Mouse (Mus musculus) midbrain, embryonic 11.5 days (tissue): ENCODE results near the gene Meis2. TPM values are rescaled to one million over a fixed set of nuclear protein-coding genes. Genes with fewer than 3 reads are reported as not detected.

Experiments used
- ATAC-seq: fragments of 200-750 bp; cut with Nextera tagmentation; 2 replicates; pipeline ENCODE4 v1.8.0; 2017; ENCODE audit warnings: moderate TSS enrichment, moderate library complexity; ENCODE audit not compliant: low FRiP score
- DNase-seq: peaks from one replicate; pipeline ENCODE4 v3.0.0; 2015; ENCODE audit warnings: low spot score; ENCODE audit errors: missing footprints
- H3K27ac ChIP-seq: fragments of 300-500 bp; sonication (generic); 2 replicates; pipeline ENCODE4 v1.5.1; 2014; ENCODE audit warnings: low read depth, low read length
- H3K27me3 ChIP-seq: fragments of 300-500 bp; sonication (generic); 2 replicates; pipeline ENCODE4 v1.6.1; 2014; ENCODE audit warnings: mild to moderate bottlenecking, low read length, moderate library complexity, mixed read lengths; ENCODE audit not compliant: control insufficient read depth, insufficient read depth
- H3K36me3 ChIP-seq: fragments of 300-500 bp; sonication (generic); 2 replicates; pipeline ENCODE4 v1.6.1; 2014; ENCODE audit warnings: mild to moderate bottlenecking, low read length, moderate library complexity, mixed read lengths; ENCODE audit not compliant: control insufficient read depth, insufficient read depth
- H3K4me1 ChIP-seq: fragments of 300-500 bp; sonication (generic); 2 replicates; pipeline ENCODE4 v1.6.1; 2014; ENCODE audit warnings: low read length; ENCODE audit not compliant: control insufficient read depth, insufficient read depth
- H3K4me2 ChIP-seq: fragments of 300-500 bp; sonication (generic); 2 replicates; pipeline ENCODE4 v1.6.1; 2014; ENCODE audit warnings: mild to moderate bottlenecking, moderate library complexity
- H3K4me3 ChIP-seq: fragments of 300-500 bp; sonication (generic); 2 replicates; pipeline ENCODE4 v1.5.1; 2014; ENCODE audit warnings: low read depth, low read length
- H3K9ac ChIP-seq: fragments of 300-500 bp; sonication (generic); 2 replicates; pipeline ENCODE4 v1.6.1; 2014; ENCODE audit warnings: low read length
- H3K9me3 ChIP-seq: fragments of 300-500 bp; sonication (generic); 2 replicates; pipeline ENCODE4 v1.6.1; 2016; ENCODE audit warnings: low read length; ENCODE audit not compliant: control insufficient read depth
- WGBS: fragments of 180-500 bp; shearing (Covaris S2); extraction: QIAGEN DNeasy Blood & Tissue Kit; methylation state at CpG from one replicate; pipeline ENCODE4 v1.1.7; 2014; 5-methylcytosine and 5-hydroxymethylcytosine counted together
- polyA plus RNA-seq: library from polyadenylated mRNA; unstranded; fragments of >200 nt; fragmentation: Nextera tagmentation; extraction: Ambion mirVana; gene quantifications from 2 replicates; pipeline ENCODE4 v1.2.1, GENCODE M21; 2014

Meis2 gene
- 52.2 and 56.5 TPM in 2 replicates for polyA plus RNA-seq

- Histone ChIP-seq H3K27ac (peak within 1 kb of the TSS; percentile 91), H3K4me1 (peaks cover 12% of the 10 kb centered on the region), H3K27me3 (peaks cover 10% of the 10 kb centered on the region; the same call in 1 of the 2 replicates), H3K4me2 (peak within 1 kb of the TSS; percentile 81), H3K4me3 (peak within 1 kb of the TSS; percentile 81), H3K36me3 (no peaks in the 10 kb centered on the region), H3K9ac (peak within 1 kb of the TSS; percentile 96), H3K9me3 (no peaks in the 10 kb centered on the region)
- peak; percentile 98 for DNase-seq
- ATAC-seq = peak; percentile 79
- WGBS = under 1% methylated on average over 28 of the region's 37 CpGs
Observed at GRCm38 (mm10) chr2:116065570-116066005, at the start of gene Meis2. Gene Meis2 (minus strand): TSS chr2:116065839.

- no peaks in the 10 kb centered on the region for H3K36me3 ChIP-seq
- peaks cover 4% of the 10 kb centered on the region; the same call in 1 of the 2 replicates for H3K4me1 ChIP-seq
- no peak overlapping the region for H3K27ac ChIP-seq
- 72% methylated on average over 4 of the region's 4 CpGs for WGBS
- no peak overlapping the region for H3K9ac ChIP-seq
- DNase-seq (no peak), ATAC-seq (no peak)
- H3K27me3 ChIP-seq = no peaks in the 10 kb centered on the region
- no peaks in the 10 kb centered on the region for H3K9me3 ChIP-seq
- H3K4me2 ChIP-seq = no peak overlapping the region
- H3K4me3 ChIP-seq = no peak overlapping the region
Observed at GRCm38 (mm10) chr2:116106194-116106593, 40.6 kb upstream of the Meis2 start.

- H3K4me3 ChIP-seq = no peak overlapping the region
- WGBS = 66% methylated on average over 3 of the region's 3 CpGs
- no peaks in the 10 kb centered on the region for H3K36me3 ChIP-seq
- no peak overlapping the region for H3K4me2 ChIP-seq
- H3K4me1 ChIP-seq = peaks cover 4% of the 10 kb centered on the region; the same call in 1 of the 2 replicates
- ATAC-seq (no peak), DNase-seq (no peak)
- H3K27me3 ChIP-seq = no peaks in the 10 kb centered on the region
- H3K9ac ChIP-seq = no peak overlapping the region
- H3K27ac ChIP-seq = no peak overlapping the region
- H3K9me3 ChIP-seq = no peaks in the 10 kb centered on the region
Observed at GRCm38 (mm10) chr2:116105179-116105578, 39.5 kb upstream of the Meis2 start.

- H3K27ac ChIP-seq = no peak overlapping the region
- H3K4me1 ChIP-seq = peaks cover 4% of the 10 kb centered on the region; the same call in 1 of the 2 replicates
- peak; percentile 96 for ATAC-seq
- no peaks in the 10 kb centered on the region for H3K9me3 ChIP-seq
- no peaks in the 10 kb centered on the region for H3K36me3 ChIP-seq
- peak; percentile 86 for DNase-seq
- peak overlapping the region; percentile 30 for H3K9ac ChIP-seq
- no peaks in the 10 kb centered on the region for H3K27me3 ChIP-seq
- H3K4me2 ChIP-seq = no peak overlapping the region
- 20% methylated on average over 5 of the region's 5 CpGs for WGBS
- H3K4me3 ChIP-seq = no peak overlapping the region
Observed at GRCm38 (mm10) chr2:116103411-116103996, 37.9 kb upstream of the Meis2 start.

- Histone ChIP-seq H3K36me3 (no peaks in the 10 kb centered on the region), H3K27me3 (no peaks in the 10 kb centered on the region), H3K27ac (no peak overlapping the region), H3K4me3 (no peak overlapping the region), H3K9ac (no peak overlapping the region), H3K9me3 (no peaks in the 10 kb centered on the region), H3K4me2 (no peak overlapping the region), H3K4me1 (peaks cover 4% of the 10 kb centered on the region; the same call in 1 of the 2 replicates)
- peak; percentile 88 for DNase-seq
- no peak for ATAC-seq
Observed at GRCm38 (mm10) chr2:116101221-116101620, 35.6 kb upstream of the Meis2 start.

GRCm38 (mm10) chr2:116080961-116081360 lies 15.3 kb upstream of the Meis2 start:
- Histone ChIP-seq H3K27ac (no peak overlapping the region), H3K36me3 (no peaks in the 10 kb centered on the region), H3K4me1 (no peaks in the 10 kb centered on the region), H3K9ac (no peak overlapping the region), H3K4me3 (no peak overlapping the region), H3K9me3 (no peaks in the 10 kb centered on the region; the same call in 1 of the 2 replicates), H3K27me3 (0 out of 2 replicates have a peak, but pooled peaks cover 4% of the 10 kb centered on the region), H3K4me2 (no peak overlapping the region)
- WGBS = 80% methylated on average over 2 of the region's 2 CpGs
- DNase-seq (no peak), ATAC-seq (no peak)

- no peaks in the 10 kb centered on the region for H3K36me3 ChIP-seq
- H3K4me1 ChIP-seq = peaks cover 5% of the 10 kb centered on the region; the same call in 1 of the 2 replicates
- H3K4me2 ChIP-seq = no peak overlapping the region
- no peak overlapping the region for H3K27ac ChIP-seq
- H3K27me3 ChIP-seq = peaks cover 11% of the 10 kb centered on the region
- H3K9me3 ChIP-seq = no peaks in the 10 kb centered on the region; the same call in 1 of the 2 replicates
- no peak overlapping the region for H3K4me3 ChIP-seq
- no peak for ATAC-seq
- no peak overlapping the region for H3K9ac ChIP-seq
- 85% methylated on average over 2 of the region's 2 CpGs for WGBS
- DNase-seq = no peak
Observed at GRCm38 (mm10) chr2:116078841-116079240, 13.2 kb upstream of the Meis2 start.

GRCm38 (mm10) chr2:116077716-116078115 lies 12.1 kb upstream of the Meis2 start:
- H3K27ac ChIP-seq = no peak overlapping the region
- H3K9ac ChIP-seq = no peak overlapping the region
- no peak for ATAC-seq
- WGBS = 74% methylated on average over 3 of the region's 3 CpGs
- peaks cover 20% of the 10 kb centered on the region for H3K27me3 ChIP-seq
- H3K4me3 ChIP-seq = no peak overlapping the region
- H3K36me3 ChIP-seq = no peaks in the 10 kb centered on the region
- no peaks in the 10 kb centered on the region; the same call in 1 of the 2 replicates for H3K9me3 ChIP-seq
- no peak overlapping the region for H3K4me2 ChIP-seq
- H3K4me1 ChIP-seq = peaks cover 5% of the 10 kb centered on the region; the same call in 1 of the 2 replicates
- DNase-seq = no peak

GRCm38 (mm10) chr2:116076752-116077480 lies 11.3 kb upstream of the Meis2 start:
- H3K27me3 ChIP-seq = peaks cover 28% of the 10 kb centered on the region

More at GRCm38 (mm10) chr2:116076752-116077480, 11.3 kb upstream of the Meis2 start:
- H3K36me3 ChIP-seq = no peaks in the 10 kb centered on the region
- DNase-seq = peak; percentile 81
- no peak for ATAC-seq
- H3K27ac ChIP-seq = no peak overlapping the region
- H3K9me3 ChIP-seq = no peaks in the 10 kb centered on the region; the same call in 1 of the 2 replicates
- H3K4me1 ChIP-seq = peaks cover 7% of the 10 kb centered on the region; the same call in 1 of the 2 replicates
- no peak overlapping the region for H3K4me3 ChIP-seq
- no peak overlapping the region for H3K4me2 ChIP-seq
- no peak overlapping the region for H3K9ac ChIP-seq
